Mouse (Mus musculus): ENCODE measurements at regions not wholly inside any gene's neighbourhood (a gene's known extent, or its start where the extent isn't known, plus 50 kb on each side); places are given as distances from the start of the nearest gene placed in this dataset.

- no peaks in the 10 kb centered on the region for H3K27me3 ChIP-seq (ENCODE audit: insufficient read depth, low read length)
- no peak overlapping the region for H3K27ac ChIP-seq (ENCODE audit: low read length)
- H3K9me3 ChIP-seq (ENCODE audit: low read length) = no peaks in the 10 kb centered on the region
- peaks cover 13% of the 10 kb centered on the region for H3K4me1 ChIP-seq (ENCODE audit: insufficient read depth, low read length)
- ATAC-seq (ENCODE audit: low FRiP score, low TSS enrichment) = no peak
- H3K9ac ChIP-seq (replicated peaks; ENCODE audit: low read length) = no peak overlapping the region
- H3K36me3 ChIP-seq (ENCODE audit: insufficient read depth, low read length) = no peaks in the 10 kb centered on the region
- H3K4me3 ChIP-seq (ENCODE audit: low read length) = no peak overlapping the region
- no peak overlapping the region for H3K4me2 ChIP-seq (replicated peaks; ENCODE audit: low read depth, low read length)
- WGBS = 11% methylated on average over 3 of the region's 3 CpGs
Observed at GRCm38 (mm10) chr8:103378545-103378944, 593.1 kb upstream of the Cdh11 start.

GRCm38 (mm10) chr8:103381575-103381974 lies 596.1 kb upstream of the Cdh11 start:
- H3K27ac ChIP-seq (ENCODE audit: low read length) = peak overlapping the region; percentile 67; the same call in 1 of the 2 replicates
- H3K27me3 ChIP-seq (ENCODE audit: insufficient read depth, low read length) = no peaks in the 10 kb centered on the region
- H3K4me2 ChIP-seq (replicated peaks; ENCODE audit: low read depth, low read length) = no peak overlapping the region
- no peak overlapping the region for H3K9ac ChIP-seq (replicated peaks; ENCODE audit: low read length)
- 0 out of 2 replicates have a peak, but pooled peaks have one; percentile 19 for ATAC-seq (ENCODE audit: low FRiP score, low TSS enrichment)
- H3K9me3 ChIP-seq (ENCODE audit: low read length) = no peaks in the 10 kb centered on the region
- no peaks in the 10 kb centered on the region for H3K36me3 ChIP-seq (ENCODE audit: insufficient read depth, low read length)
- WGBS = 37% methylated on average over 3 of the region's 3 CpGs
- H3K4me3 ChIP-seq (ENCODE audit: low read length) = no peak overlapping the region
- peaks cover 10% of the 10 kb centered on the region for H3K4me1 ChIP-seq (ENCODE audit: insufficient read depth, low read length)

- H3K36me3 ChIP-seq (ENCODE audit: insufficient read depth, low read length) = no peaks in the 10 kb centered on the region
- 90% methylated on average over 6 of the region's 6 CpGs for WGBS
- H3K4me3 ChIP-seq (ENCODE audit: low read length) = no peak overlapping the region
- H3K4me2 ChIP-seq (replicated peaks; ENCODE audit: low read depth, low read length) = no peak overlapping the region
- no peak overlapping the region for H3K9ac ChIP-seq (replicated peaks; ENCODE audit: low read length)
- H3K27ac ChIP-seq (ENCODE audit: low read length) = no peak overlapping the region
- H3K27me3 ChIP-seq (ENCODE audit: insufficient read depth, low read length) = no peaks in the 10 kb centered on the region
- no peaks in the 10 kb centered on the region for H3K4me1 ChIP-seq (ENCODE audit: insufficient read depth, low read length)
- no peak for ATAC-seq (ENCODE audit: low FRiP score, low TSS enrichment)
- H3K9me3 ChIP-seq (ENCODE audit: low read length) = no peaks in the 10 kb centered on the region
Observed at GRCm38 (mm10) chr8:103391359-103391758, 605.9 kb upstream of the Cdh11 start.

GRCm38 (mm10) chr8:103395316-103395715 lies 609.9 kb upstream of the Cdh11 start:
- ATAC-seq (ENCODE audit: low FRiP score, low TSS enrichment) = no peak
- no peak overlapping the region for H3K4me2 ChIP-seq (replicated peaks; ENCODE audit: low read depth, low read length)
- no peak overlapping the region for H3K9ac ChIP-seq (replicated peaks; ENCODE audit: low read length)
- H3K27me3 ChIP-seq (ENCODE audit: insufficient read depth, low read length) = no peaks in the 10 kb centered on the region
- H3K27ac ChIP-seq (ENCODE audit: low read length) = no peak overlapping the region
- H3K4me3 ChIP-seq (ENCODE audit: low read length) = no peak overlapping the region
- no peaks in the 10 kb centered on the region for H3K4me1 ChIP-seq (ENCODE audit: insufficient read depth, low read length)
- 11% methylated on average over 4 of the region's 4 CpGs for WGBS
- no peaks in the 10 kb centered on the region for H3K36me3 ChIP-seq (ENCODE audit: insufficient read depth, low read length)
- H3K9me3 ChIP-seq (ENCODE audit: low read length) = peaks cover 3% of the 10 kb centered on the region; the same call in 1 of the 2 replicates

- no peaks in the 10 kb centered on the region for H3K27me3 ChIP-seq (ENCODE audit: insufficient read depth, low read length)
- 89% methylated on average over 3 of the region's 3 CpGs for WGBS
- no peak overlapping the region for H3K4me3 ChIP-seq (ENCODE audit: low read length)
- no peak overlapping the region for H3K4me2 ChIP-seq (replicated peaks; ENCODE audit: low read depth, low read length)
- peaks cover 9% of the 10 kb centered on the region for H3K9me3 ChIP-seq (ENCODE audit: low read length)
- H3K27ac ChIP-seq (ENCODE audit: low read length) = no peak overlapping the region
- H3K4me1 ChIP-seq (ENCODE audit: insufficient read depth, low read length) = no peaks in the 10 kb centered on the region
- no peak for ATAC-seq (ENCODE audit: low FRiP score, low TSS enrichment)
- no peak overlapping the region for H3K9ac ChIP-seq (replicated peaks; ENCODE audit: low read length)
- no peaks in the 10 kb centered on the region for H3K36me3 ChIP-seq (ENCODE audit: insufficient read depth, low read length)
Observed at GRCm38 (mm10) chr8:103398179-103398578, 612.7 kb upstream of the Cdh11 start.

GRCm38 (mm10) chr8:103399466-103399865 lies 614.0 kb upstream of the Cdh11 start:
- ATAC-seq (ENCODE audit: low FRiP score, low TSS enrichment) = no peak
- H3K36me3 ChIP-seq (ENCODE audit: insufficient read depth, low read length) = no peaks in the 10 kb centered on the region
- H3K27ac ChIP-seq (ENCODE audit: low read length) = no peak overlapping the region
- H3K4me2 ChIP-seq (replicated peaks; ENCODE audit: low read depth, low read length) = no peak overlapping the region
- peaks cover 9% of the 10 kb centered on the region for H3K9me3 ChIP-seq (ENCODE audit: low read length)
- WGBS = 92% methylated on average over 3 of the region's 3 CpGs
- no peak overlapping the region for H3K9ac ChIP-seq (replicated peaks; ENCODE audit: low read length)
- no peaks in the 10 kb centered on the region for H3K4me1 ChIP-seq (ENCODE audit: insufficient read depth, low read length)
- no peaks in the 10 kb centered on the region for H3K27me3 ChIP-seq (ENCODE audit: insufficient read depth, low read length)
- H3K4me3 ChIP-seq (ENCODE audit: low read length) = no peak overlapping the region

GRCm38 (mm10) chr8:103400143-103400542 lies 614.7 kb upstream of the Cdh11 start:
- no peak overlapping the region for H3K9ac ChIP-seq (replicated peaks; ENCODE audit: low read length)
- H3K4me3 ChIP-seq (ENCODE audit: low read length) = no peak overlapping the region
- no peaks in the 10 kb centered on the region for H3K27me3 ChIP-seq (ENCODE audit: insufficient read depth, low read length)
- H3K36me3 ChIP-seq (ENCODE audit: insufficient read depth, low read length) = no peaks in the 10 kb centered on the region
- no peak for ATAC-seq (ENCODE audit: low FRiP score, low TSS enrichment)
- H3K4me2 ChIP-seq (replicated peaks; ENCODE audit: low read depth, low read length) = no peak overlapping the region
- H3K9me3 ChIP-seq (ENCODE audit: low read length) = peaks cover 9% of the 10 kb centered on the region
- H3K4me1 ChIP-seq (ENCODE audit: insufficient read depth, low read length) = no peaks in the 10 kb centered on the region
- no peak overlapping the region for H3K27ac ChIP-seq (ENCODE audit: low read length)
- 90% methylated on average over 1 of the region's 1 CpGs for WGBS

- ATAC-seq (ENCODE audit: low FRiP score, low TSS enrichment) = no peak
- Histone ChIP-seq H3K4me2 (replicated peaks; ENCODE audit: low read depth, low read length) (no peak overlapping the region), H3K4me3 (ENCODE audit: low read length) (no peak overlapping the region), H3K27ac (ENCODE audit: low read length) (no peak overlapping the region), H3K4me1 (ENCODE audit: insufficient read depth, low read length) (peaks cover 10% of the 10 kb centered on the region; the same call in 1 of the 2 replicates), H3K36me3 (ENCODE audit: insufficient read depth, low read length) (no peaks in the 10 kb centered on the region), H3K9me3 (ENCODE audit: low read length) (peaks cover 9% of the 10 kb centered on the region), H3K27me3 (ENCODE audit: insufficient read depth, low read length) (no peaks in the 10 kb centered on the region), H3K9ac (replicated peaks; ENCODE audit: low read length) (no peak overlapping the region)
- 75% methylated on average over 3 of the region's 3 CpGs for WGBS
Observed at GRCm38 (mm10) chr8:103402731-103403130, 617.3 kb upstream of the Cdh11 start.

- ATAC-seq (ENCODE audit: low FRiP score, low TSS enrichment) = no peak
- Histone ChIP-seq H3K27ac (ENCODE audit: low read length) (no peak overlapping the region), H3K27me3 (ENCODE audit: insufficient read depth, low read length) (no peaks in the 10 kb centered on the region), H3K9ac (replicated peaks; ENCODE audit: low read length) (no peak overlapping the region), H3K36me3 (ENCODE audit: insufficient read depth, low read length) (no peaks in the 10 kb centered on the region), H3K4me3 (ENCODE audit: low read length) (no peak overlapping the region), H3K4me1 (ENCODE audit: insufficient read depth, low read length) (peaks cover 19% of the 10 kb centered on the region), H3K9me3 (ENCODE audit: low read length) (peaks cover 9% of the 10 kb centered on the region), H3K4me2 (replicated peaks; ENCODE audit: low read depth, low read length) (no peak overlapping the region)
- WGBS = 83% methylated on average over 4 of the region's 4 CpGs
Observed at GRCm38 (mm10) chr8:103403826-103404225, 618.4 kb upstream of the Cdh11 start.

- 75% methylated on average over 12 of the region's 12 CpGs for WGBS
Observed at GRCm38 (mm10) chr8:103405787-103406186, 620.3 kb upstream of the Cdh11 start.

More at GRCm38 (mm10) chr8:103405787-103406186, 620.3 kb upstream of the Cdh11 start:
- peaks cover 4% of the 10 kb centered on the region; the same call in 1 of the 2 replicates for H3K9me3 ChIP-seq (ENCODE audit: low read length)
- H3K27me3 ChIP-seq (ENCODE audit: insufficient read depth, low read length) = no peaks in the 10 kb centered on the region
- H3K27ac ChIP-seq (ENCODE audit: low read length) = no peak overlapping the region
- no peaks in the 10 kb centered on the region for H3K36me3 ChIP-seq (ENCODE audit: insufficient read depth, low read length)
- no peak for ATAC-seq (ENCODE audit: low FRiP score, low TSS enrichment)
- H3K4me2 ChIP-seq (replicated peaks; ENCODE audit: low read depth, low read length) = no peak overlapping the region
- H3K4me1 ChIP-seq (ENCODE audit: insufficient read depth, low read length) = peaks cover 28% of the 10 kb centered on the region
- H3K4me3 ChIP-seq (ENCODE audit: low read length) = no peak overlapping the region
- no peak overlapping the region for H3K9ac ChIP-seq (replicated peaks; ENCODE audit: low read length)
